Mouse (Mus musculus) left cerebral cortex, postnatal 25 days (tissue): ENCODE results near the gene Cdc7. TPM values are rescaled to one million over a fixed set of nuclear protein-coding genes. Genes with fewer than 3 reads are reported as not detected.

Experiments used
- DNase-seq, 2 experiments: peaks; one replicate each; pipeline ENCODE4 v3.0.0; 2022; ENCODE audit warnings: low spot score in 2 of 2, mixed read lengths in 1 of 2
- intact Hi-C: fragments of 180-260 bp; cut with DNase I; formaldehyde crosslinking; loops from one replicate; pipeline ENCODE4 v1.15.1; 2025
- total RNA-seq, 2 experiments: library from RNA; stranded (reverse); gene quantifications; 2 replicates each; pipeline ENCODE4 v1.2.3; 2021

Gene Cdc7
- total RNA-seq, 2 experiments from 2014 or later: 10.9 to 11.1 TPM

GRCm38 (mm10) chr5:107019904-107020303 lies 55.8 kb downstream of the Cdc7 start:
- no peak for DNase-seq
- intact Hi-C loops: no loop called here

GRCm38 (mm10) chr5:107020366-107020765 lies 56.2 kb downstream of the Cdc7 start:
- intact Hi-C loops: no loop called here
- DNase-seq: no peak

- no peak for DNase-seq
- intact Hi-C loops: no loop called here
These were observed 57.4 kb downstream of the Cdc7 start for GRCm38 (mm10) chr5:107021291-107022063.

GRCm38 (mm10) chr5:107022064-107022428 lies 57.9 kb downstream of the Cdc7 start:
- DNase-seq: no peak
- intact Hi-C loops: no loop called here

GRCm38 (mm10) chr5:107023951-107024350 lies 59.8 kb downstream of the Cdc7 start:
- DNase-seq: no peak
- intact Hi-C loops: no loop called here

- DNase-seq: no peak
- intact Hi-C loops: no loop called here
These were observed 61.2 kb downstream of the Cdc7 start for GRCm38 (mm10) chr5:107025371-107025770.

GRCm38 (mm10) chr5:107025809-107026208 lies 61.7 kb downstream of the Cdc7 start:
- intact Hi-C loops: no loop called here
- no peak for DNase-seq

GRCm38 (mm10) chr5:107027616-107028015 lies 63.5 kb downstream of the Cdc7 start:
- intact Hi-C loops: no loop called here
- DNase-seq: no peak

- intact Hi-C loops: no loop called here
- DNase-seq: no peak
These were observed 64.4 kb downstream of the Cdc7 start for GRCm38 (mm10) chr5:107028557-107028956.

GRCm38 (mm10) chr5:107029801-107030200 lies 65.7 kb downstream of the Cdc7 start:
- no peak for DNase-seq
- intact Hi-C loops: no loop called here

- intact Hi-C loops: no loop called here
- no peak for DNase-seq
These were observed 66.7 kb downstream of the Cdc7 start for GRCm38 (mm10) chr5:107030821-107031220.

Other genes with a start within 250 kb of the Cdc7 start
- 1 to 10 TPM; 1.3 to 1.7 TPM for gene Hfm1, start 38.0 kb upstream of the Cdc7 start, total RNA-seq